Mouse (Mus musculus) mouse trophoblast stem cell (cell line): ENCODE results near the gene Rasgef1b.

Experiments
- in situ Hi-C, 2 experiments: fragments of 300-500 bp; cut with MseI, MboI; formaldehyde crosslinking; loops; 2 replicates in 1 of 2; 3 replicates in 1 of 2; pipeline ENCODE4 v1.15.1; 2025

Rasgef1b gene

DNA sequence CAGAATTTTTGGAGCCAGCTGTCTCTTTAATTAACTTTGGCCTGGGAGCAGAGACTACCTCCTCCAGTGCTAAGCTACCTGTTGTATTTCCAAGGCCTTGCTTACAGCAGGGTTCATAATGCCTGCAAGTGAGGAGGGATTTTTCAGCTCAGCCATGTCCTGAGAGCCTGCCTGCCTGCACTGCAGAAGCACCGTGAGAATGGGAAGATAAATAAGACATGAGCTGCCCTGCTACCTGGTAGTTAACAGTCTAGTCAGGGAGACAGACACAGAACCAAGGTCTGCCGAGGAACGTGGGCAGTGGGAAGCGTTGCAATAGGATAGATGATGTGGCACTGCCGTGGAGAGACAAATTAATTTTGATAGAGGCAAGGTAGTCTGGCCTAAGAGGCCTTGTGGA, 277.4 kb downstream of the Rasgef1b start:
- in situ Hi-C loops = no loop called here

- in situ Hi-C loops = no loop called here
Measured at GRCm38 (mm10) chr5:99450994-99451393, 277.9 kb downstream of the Rasgef1b start.

GRCm38 (mm10) chr5:99450463-99450862, 278.4 kb downstream of the Rasgef1b start:
- in situ Hi-C loops = no loop called here

DNA sequence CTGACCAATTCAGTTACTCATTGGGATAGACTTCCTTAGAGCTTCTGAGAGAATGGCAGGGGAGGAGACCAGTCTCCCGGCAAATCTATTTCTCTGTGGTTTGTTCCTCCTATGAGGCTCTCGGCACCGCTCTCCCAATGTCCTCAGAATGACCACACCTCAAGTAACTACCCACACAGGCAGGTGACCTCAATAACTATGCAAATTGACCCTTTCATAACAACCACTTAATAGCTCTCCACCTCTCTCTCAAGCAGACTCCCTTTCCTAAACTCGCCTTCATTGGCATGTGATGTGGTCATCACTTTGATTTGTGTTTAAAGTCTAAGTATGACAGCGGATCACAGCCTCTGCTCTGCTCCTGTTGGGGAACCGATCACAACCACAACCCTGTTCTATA, 281.4 kb downstream of the Rasgef1b start:
- in situ Hi-C loops = no loop called here

- in situ Hi-C loops = no loop called here
Measured at GRCm38 (mm10) chr5:99445242-99445641, 283.6 kb downstream of the Rasgef1b start.

DNA sequence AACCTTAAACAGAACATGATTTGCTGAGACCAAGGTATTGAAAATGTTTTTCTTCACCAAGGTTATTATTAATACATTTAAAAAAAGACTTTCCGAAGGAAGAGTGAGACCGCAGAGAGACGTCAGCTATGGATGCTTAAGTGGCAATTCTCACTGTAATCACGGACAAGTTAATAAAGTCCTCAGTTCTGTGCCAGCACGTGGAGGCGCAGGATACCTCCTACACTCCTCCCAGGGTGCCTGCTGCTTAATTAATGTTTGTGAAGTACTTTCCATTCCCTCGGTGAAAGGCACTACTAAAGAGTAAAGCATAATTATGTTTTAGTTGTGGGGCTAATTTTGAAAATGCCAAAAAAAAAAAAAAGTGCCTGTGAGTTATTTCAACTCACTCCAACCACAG, 284.1 kb downstream of the Rasgef1b start:
- in situ Hi-C loops = no loop called here

- in situ Hi-C loops = no loop called here
Measured at GRCm38 (mm10) chr5:99440109-99440508, 288.8 kb downstream of the Rasgef1b start.

GRCm38 (mm10) chr5:99438526-99438925, 290.3 kb downstream of the Rasgef1b start:
- in situ Hi-C loops = no loop called here

- in situ Hi-C loops = no loop called here
Measured at GRCm38 (mm10) chr5:99434226-99434625, 294.6 kb downstream of the Rasgef1b start.

DNA sequence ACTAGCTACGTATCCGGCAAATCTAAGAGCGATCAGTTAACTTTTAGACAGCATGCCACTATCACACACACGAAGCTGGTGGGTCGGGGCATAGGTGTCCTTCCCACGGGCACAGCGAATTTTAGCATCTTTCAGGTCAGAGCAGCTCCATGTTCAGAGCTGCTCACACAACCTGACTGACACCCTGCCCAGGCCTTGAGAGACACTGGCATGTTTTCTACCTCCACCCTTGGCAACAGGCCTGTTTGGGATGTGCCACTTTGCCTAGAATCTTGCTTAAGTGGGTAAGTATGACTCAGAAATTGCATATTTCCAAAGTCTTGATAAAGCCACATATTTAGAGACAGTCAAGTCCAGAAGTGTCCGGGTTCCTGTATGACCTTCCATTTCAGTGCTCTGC, 296.4 kb downstream of the Rasgef1b start:
- in situ Hi-C loops = no loop called here

- in situ Hi-C loops = no loop called here
Measured at GRCm38 (mm10) chr5:99429273-99429672, 299.6 kb downstream of the Rasgef1b start.

- in situ Hi-C loops = no loop called here
Measured at GRCm38 (mm10) chr5:99428648-99429047, 300.2 kb downstream of the Rasgef1b start.

DNA sequence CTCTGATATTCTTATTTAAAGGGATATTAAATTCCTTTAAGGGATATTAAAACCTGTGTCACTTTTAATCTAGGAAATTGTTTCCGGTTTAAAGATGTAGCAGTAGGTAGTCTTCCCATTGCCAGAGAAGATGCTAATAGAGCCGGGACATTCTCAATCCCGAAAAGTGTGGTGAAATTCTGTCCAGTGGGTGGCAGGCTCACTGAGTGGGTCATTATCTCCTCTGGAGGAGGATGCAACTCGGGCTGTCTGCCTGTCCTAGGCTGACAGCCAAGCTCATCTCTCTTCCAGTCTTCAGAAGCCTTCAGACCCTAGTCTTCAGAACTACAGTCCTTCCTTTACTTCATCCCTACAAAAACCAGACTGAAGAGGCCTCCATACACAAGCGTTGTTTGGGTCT, 305.6 kb downstream of the Rasgef1b start:
- in situ Hi-C loops = no loop called here

DNA sequence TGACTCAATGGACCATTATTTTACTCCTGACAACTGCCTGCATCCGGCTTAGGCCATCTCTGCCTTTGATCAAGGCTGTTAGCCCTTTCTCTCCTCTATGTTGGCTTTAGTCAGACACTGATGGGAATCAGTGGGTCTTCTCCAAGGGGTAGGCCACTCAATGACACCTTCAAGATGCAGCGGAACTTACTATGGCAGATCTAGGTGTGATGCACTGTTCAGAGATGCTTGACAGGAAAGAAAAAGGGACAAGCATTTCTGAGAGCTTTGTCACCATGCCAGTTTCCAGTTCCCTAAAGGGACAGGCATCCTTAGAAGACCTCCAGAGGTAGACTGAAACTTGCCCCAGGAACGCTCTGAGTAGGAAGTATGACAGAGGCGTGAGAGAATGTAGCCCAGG, 306.0 kb downstream of the Rasgef1b start:
- in situ Hi-C loops = no loop called here

DNA sequence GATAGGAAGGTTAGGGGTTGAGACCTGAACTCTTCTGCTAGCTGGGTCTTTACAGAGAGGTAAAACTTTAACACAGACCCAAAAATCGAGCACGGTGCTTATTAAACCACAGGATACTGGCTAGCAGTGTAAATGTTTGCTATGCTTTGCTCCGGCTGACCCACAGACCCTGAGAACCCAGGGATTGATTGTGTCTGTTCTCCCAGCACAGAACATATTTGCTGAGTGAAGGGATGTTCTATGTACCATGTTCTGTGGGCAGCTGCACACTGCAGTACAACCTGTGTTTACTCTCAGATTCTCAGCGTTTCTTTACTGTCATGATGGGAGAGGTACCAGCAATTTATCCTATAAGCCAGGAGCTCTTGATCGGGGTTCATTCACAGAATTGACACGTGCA, 306.8 kb downstream of the Rasgef1b start:
- in situ Hi-C loops = no loop called here

GRCm38 (mm10) chr5:99419872-99420271, 309.0 kb downstream of the Rasgef1b start:
- in situ Hi-C loops = no loop called here

DNA sequence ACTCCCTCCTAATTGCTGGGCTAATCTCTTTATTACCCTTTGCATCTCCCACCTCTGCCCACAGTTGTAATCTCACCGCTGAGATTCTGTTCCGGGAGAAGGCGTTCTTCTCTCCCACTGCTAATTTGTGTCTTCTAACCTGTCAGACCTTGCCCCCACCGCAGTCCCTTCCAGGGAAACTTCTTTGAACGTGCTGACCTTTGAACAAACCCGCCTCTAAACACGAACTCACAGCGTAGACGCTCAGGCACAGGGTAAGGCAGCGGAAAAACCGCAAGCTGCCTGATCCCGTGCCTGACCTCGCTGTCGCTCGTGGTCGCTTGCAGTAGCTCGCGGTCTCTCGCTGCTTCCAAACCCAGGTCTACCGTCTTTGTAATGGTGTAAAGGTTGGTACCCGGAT, 312.0 kb downstream of the Rasgef1b start:
- in situ Hi-C loops = no loop called here

GRCm38 (mm10) chr5:99415676-99416075, 313.2 kb downstream of the Rasgef1b start:
- in situ Hi-C loops = no loop called here

DNA sequence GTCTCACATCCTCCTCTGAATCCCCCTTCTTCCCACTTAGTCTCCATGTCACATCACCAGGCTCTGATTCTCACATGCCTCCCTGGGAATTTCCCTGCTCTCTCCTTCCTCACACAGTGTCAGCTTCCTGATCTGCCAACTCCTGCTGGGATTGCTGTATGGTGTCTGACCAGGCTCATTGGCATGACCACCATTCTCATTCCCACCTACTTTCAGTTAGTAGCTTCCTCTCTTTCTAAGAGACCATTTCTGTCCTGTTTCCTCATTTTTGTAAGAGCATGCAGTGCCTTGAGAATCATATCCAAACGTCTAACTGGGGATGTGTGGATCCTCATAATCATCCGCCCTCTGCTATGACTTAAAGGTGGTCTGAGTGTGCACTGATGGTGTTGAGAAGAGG, 313.8 kb downstream of the Rasgef1b start:
- in situ Hi-C loops = no loop called here

DNA sequence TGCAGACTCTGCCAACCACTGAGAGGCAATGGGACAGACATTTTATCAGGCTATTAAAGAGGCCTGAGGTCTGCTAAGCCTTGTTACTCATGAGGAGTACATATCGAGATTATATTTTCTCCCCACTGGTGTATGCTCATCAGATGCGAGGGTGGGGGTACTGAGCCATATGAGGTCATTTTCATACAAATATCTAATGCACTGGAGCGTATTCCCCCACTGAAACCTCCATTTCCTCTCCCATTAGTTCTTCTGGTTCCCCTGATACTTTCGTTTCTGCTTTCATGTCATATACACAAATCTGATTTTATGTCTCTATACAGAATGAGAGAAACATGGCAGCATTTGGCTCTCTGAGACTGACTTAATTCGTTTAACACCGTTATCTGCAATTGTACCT, 314.6 kb downstream of the Rasgef1b start:
- in situ Hi-C loops = no loop called here

DNA sequence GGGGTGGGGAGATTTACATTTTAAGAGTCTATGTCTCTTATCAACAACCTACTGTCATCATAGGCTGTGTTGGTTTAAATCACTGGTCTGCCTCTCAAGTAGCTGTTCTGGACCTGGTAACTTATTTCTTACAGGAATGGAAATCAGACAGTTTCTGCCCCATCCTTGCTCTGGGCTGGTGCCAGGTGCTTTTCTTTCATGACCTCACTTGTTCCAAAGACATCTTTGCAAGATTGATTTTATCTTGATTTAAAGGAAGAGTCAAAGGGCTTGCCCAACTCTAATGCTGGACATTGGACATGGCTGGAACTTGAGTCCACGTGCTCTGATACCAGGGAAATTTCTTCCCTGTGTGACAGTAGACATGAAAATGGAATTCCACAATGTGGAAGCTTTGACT, 315.0 kb downstream of the Rasgef1b start:
- in situ Hi-C loops = no loop called here

GRCm38 (mm10) chr5:99413391-99413790, 315.5 kb downstream of the Rasgef1b start:
- in situ Hi-C loops = no loop called here

GRCm38 (mm10) chr5:99404403-99405170, 324.3 kb downstream of the Rasgef1b start:
- in situ Hi-C loops = no loop called here

DNA sequence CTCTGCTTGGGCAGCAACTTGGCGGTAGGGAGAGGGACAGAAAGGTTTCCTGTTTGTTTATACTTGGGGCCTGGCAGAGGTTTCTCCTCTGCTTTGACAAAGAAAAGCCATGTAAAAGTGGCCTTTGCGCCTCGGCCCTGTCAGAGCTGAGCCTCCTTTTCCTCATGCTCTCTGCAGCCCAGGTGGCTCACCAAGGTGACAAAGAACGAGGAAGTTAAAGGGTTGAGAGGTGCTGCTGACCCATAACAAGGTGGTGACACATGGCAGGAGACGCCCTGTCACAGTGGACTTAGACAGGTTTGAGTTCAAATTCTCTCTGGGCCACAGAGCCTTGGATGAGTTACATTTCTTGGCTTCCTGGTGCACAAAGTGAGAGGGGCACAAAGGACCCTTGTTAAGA, 325.5 kb downstream of the Rasgef1b start:
- in situ Hi-C loops = no loop called here
